Mouse (Mus musculus) adrenal gland, postnatal 36 days (tissue): ENCODE measurements around the gene Spcs2. TPM values are rescaled to one million over a fixed set of nuclear protein-coding genes. Genes with fewer than 3 reads are reported as not detected.

Source experiments
- DNase-seq, 2 experiments: peaks; one replicate each; pipeline ENCODE4 v3.0.0; 2021; ENCODE audit warnings: mixed read lengths in 1 of 2
- total RNA-seq, 2 experiments: library from RNA; stranded (reverse); gene quantifications; 2 replicates each; pipeline ENCODE4 v1.2.3; 2021

Gene Spcs2
- total RNA-seq, 2 experiments from 2014 or later: 181 to 214 TPM

DNA sequence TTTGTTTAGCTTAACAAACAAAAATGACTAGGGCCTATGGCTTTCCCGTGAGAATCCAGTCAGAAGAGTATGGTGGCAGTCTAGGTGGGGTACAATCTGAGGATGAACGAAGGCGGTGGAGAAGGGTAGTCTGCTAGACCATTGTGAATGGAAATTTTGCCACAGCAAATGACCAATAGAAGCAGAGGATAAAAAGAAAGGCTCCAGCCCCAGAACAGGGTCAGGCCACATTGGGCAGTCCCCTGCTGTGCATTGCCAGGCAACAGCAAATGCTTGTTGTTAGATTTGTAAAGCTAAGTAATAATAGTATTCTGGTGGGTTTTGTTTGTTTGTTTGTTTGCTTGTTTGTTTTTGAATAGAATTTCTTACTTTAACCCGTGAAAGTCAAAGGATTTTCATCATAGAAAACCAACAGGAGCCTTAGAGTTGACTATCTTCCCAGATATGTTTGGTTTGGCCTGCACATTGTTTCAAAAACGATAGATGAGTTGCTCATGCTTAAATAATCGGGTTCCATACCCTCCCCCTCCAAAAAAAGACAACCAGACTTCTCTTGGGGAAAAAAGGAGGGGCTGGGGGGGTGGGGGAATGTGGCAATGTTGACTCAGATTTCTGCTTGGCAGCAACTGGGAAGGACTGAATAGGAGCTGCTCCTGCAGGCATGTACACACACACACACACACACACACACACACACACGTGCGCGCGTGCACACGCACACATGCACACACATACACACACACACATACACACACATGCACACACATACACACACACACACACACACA lies 1.2 kb upstream of the Spcs2 start:
- no peak for DNase-seq

GRCm38 (mm10) chr7:99858813-99859585 lies 4.3 kb downstream of the Spcs2 start, which contains the start of gene Xrra1:
Gene Xrra1, plus strand, starts transcription at chr7:99859116.
- DNase-seq: peak; percentile 97 to 98

DNA sequence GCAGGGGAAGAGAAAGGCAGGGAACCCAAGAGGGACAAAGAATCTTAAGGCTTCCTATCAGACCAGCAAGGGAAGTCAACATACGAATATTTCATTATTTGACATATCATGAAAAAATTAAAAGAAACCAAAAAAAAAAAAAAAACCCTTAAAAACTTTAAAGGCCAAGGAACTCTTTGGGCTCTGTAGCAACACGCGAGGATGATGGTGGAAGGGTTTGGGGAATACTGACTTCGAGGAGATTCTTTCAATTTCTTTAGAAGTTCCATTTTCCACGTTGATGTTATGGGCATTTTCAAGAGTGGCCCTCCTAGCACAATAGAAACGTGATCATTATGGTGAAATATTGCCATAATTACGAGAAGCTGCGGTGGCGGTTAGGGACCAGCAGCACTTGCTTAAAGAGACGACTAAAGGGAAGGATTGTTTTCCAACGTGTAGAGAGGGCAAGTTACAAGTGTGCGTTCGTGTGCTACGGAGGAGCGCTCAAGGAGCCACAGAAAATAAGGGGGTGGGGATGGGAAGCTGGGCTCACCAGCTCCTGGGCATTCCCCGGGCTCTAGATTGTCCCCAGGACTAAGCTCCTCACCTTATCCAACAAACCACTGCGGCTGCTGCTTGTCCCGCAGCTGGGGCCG lies 5.0 kb downstream of the Spcs2 start:
- DNase-seq: no peak

GRCm38 (mm10) chr7:99856266-99856861 lies 6.9 kb downstream of the Spcs2 start:
- DNase-seq: no peak

DNA sequence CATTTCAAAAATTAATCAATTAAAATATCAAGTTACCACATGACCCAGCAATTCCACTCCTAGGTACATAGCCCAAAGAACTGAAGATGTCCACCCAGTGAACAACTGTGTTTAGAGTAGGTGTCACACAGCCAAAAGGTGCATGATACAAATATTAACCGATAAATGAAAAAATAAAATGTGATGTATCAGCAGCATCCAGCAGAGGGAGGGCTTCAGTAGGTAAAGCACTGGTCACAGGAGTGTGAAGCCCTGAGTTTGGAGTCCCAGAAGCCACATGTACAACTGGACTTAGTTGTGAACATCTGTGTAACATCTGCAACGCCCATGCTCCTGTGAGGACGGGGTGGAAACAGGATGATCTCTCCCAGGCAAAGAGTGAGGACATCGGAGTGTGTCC lies 9.0 kb downstream of the Spcs2 start:
- no peak for DNase-seq

- peak in 1 of 2 experiments; percentile 16 for DNase-seq
Measured at GRCm38 (mm10) chr7:99853350-99853749, 9.9 kb downstream of the Spcs2 start.

- DNase-seq: no peak
Measured at GRCm38 (mm10) chr7:99851618-99852017, 11.6 kb downstream of the Spcs2 start.

DNA sequence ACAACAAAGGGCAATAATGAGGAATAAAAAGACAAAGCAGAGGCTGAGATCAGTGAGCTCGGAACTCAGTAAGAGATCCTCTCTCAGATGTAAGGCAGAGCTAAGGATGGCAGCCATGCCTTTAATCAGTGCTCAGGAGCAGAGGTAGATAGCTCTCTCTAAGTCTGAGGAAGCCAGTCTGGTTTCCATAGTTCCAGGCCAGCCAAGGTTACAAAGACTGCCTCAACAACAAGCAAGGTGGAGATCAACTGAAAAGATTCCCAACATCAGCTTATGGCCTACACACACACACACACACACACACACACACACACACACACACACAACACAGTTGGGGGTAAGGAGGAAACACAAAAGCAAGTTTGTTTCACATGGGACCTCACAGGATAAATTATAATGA lies 12.1 kb downstream of the Spcs2 start:
- DNase-seq: no peak

GRCm38 (mm10) chr7:99850534-99850933 lies 12.7 kb downstream of the Spcs2 start:
- no peak for DNase-seq

GRCm38 (mm10) chr7:99845533-99846236 lies 17.6 kb downstream of the Spcs2 start:
- no peak for DNase-seq

- DNase-seq: no peak
Measured at GRCm38 (mm10) chr7:99838241-99838640, 25.0 kb downstream of the Spcs2 start.

- no peak for DNase-seq
Measured at GRCm38 (mm10) chr7:99837358-99838071, 25.7 kb downstream of the Spcs2 start.

DNA sequence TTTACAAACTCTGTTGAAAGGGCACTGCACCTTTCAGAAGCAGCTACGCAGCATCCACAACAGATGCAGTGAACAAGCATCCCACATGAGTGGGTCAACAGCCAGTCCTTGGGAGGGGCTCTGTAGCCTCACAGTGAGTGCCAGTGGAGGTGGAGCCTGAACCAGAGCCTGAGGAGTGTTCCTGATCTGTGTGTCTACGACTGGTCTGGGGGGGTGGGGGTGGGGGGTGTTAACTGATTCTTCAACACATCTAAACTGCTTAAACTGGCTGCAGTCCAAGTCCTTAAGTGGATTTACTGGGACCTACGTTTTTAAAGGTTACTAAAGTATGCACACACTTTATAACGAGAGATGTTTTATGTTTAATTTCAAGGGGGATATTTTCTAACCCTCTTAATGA lies 26.5 kb downstream of the Spcs2 start:
- no peak for DNase-seq

- no peak for DNase-seq
Measured at GRCm38 (mm10) chr7:99834314-99834853, 28.9 kb downstream of the Spcs2 start.

GRCm38 (mm10) chr7:99833846-99834222 lies 29.4 kb downstream of the Spcs2 start:
- DNase-seq: no peak

- no peak for DNase-seq
Measured at GRCm38 (mm10) chr7:99833115-99833845, 30.0 kb downstream of the Spcs2 start.

DNA sequence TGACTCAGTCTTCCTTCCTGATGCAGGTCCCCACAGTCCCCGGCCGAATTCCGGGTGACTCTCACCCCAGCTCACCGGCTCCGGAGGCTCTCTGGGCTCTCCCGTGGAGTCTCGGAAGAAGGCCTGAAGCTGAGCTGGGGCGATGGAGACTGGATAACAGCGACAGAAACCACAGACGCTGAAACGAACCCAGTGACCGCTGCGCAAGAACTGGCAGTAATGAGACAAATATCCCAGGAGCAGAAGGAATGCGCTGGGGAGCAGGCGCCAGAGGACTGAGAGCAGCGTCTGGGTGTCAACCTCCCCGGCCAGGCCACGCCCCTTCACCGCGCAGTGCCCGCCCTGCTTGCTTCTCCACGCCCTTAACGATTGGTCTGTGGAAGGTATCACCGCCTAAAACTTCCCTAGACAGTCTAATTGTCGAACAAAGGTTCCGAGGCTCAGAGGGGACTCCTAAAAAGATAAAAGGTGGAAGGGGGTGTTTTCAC lies 35.1 kb downstream of the Spcs2 start, which contains the start of gene Neu3:
Gene Neu3 (minus strand): TSS at position 335 of the 488 bp plus-strand sequence.
- DNase-seq: peak; percentile 95 to 98

- no peak for DNase-seq
Measured at GRCm38 (mm10) chr7:99826096-99826495, 37.2 kb downstream of the Spcs2 start.

GRCm38 (mm10) chr7:99825511-99825910 lies 37.8 kb downstream of the Spcs2 start:
- DNase-seq: no peak
